Mouse (Mus musculus) liver, adult 2 months (tissue): ENCODE results near the gene Syndig1l. TPM values are rescaled to one million over a fixed set of nuclear protein-coding genes. Genes with fewer than 3 reads are reported as not detected.

Experiments
- DNase-seq: peaks from one replicate; pipeline ENCODE4 v3.0.0-alpha.2; 2011; ENCODE audit warnings: low read depth, low spot score; ENCODE audit errors: extremely low read depth
- H3K27ac ChIP-seq: fragments of 200-500 bp; replicated peaks from 2 replicates; pipeline ENCODE4 v1.5.1; 2012; ENCODE audit warnings: low read depth, mild to moderate bottlenecking, control low read depth, inconsistent platforms, low read length; ENCODE audit not compliant: insufficient read depth
- H3K27me3 ChIP-seq: fragments of 200-500 bp; 2 replicates; pipeline ENCODE4 v1.6.1; 2012; ENCODE audit warnings: mild to moderate bottlenecking, moderate library complexity, low read length, inconsistent platforms; ENCODE audit not compliant: control insufficient read depth, insufficient read depth
- H3K36me3 ChIP-seq: fragments of 200-500 bp; 2 replicates; pipeline ENCODE4 v1.6.1; 2012; ENCODE audit warnings: low read length, inconsistent platforms; ENCODE audit not compliant: control insufficient read depth, insufficient read depth
- H3K4me1 ChIP-seq: fragments of 200-500 bp; 2 replicates; pipeline ENCODE4 v1.6.1; 2011; ENCODE audit warnings: low read length; ENCODE audit not compliant: control insufficient read depth, insufficient read depth
- H3K4me3 ChIP-seq: fragments of 200-500 bp; 2 replicates; pipeline ENCODE4 v1.5.1; 2011; ENCODE audit warnings: low read depth, mild to moderate bottlenecking, control low read depth, low read length, moderate library complexity; ENCODE audit not compliant: insufficient read depth
- H3K79me2 ChIP-seq: fragments of 200-500 bp; 2 replicates; pipeline ENCODE4 v1.6.1; 2012; ENCODE audit warnings: inconsistent platforms, mild to moderate bottlenecking, low read length, moderate library complexity; ENCODE audit not compliant: control insufficient read depth, insufficient read depth
- H3K9ac ChIP-seq: fragments of 200-500 bp; 2 replicates; pipeline ENCODE4 v1.6.1; 2012; ENCODE audit warnings: low read depth, mild to moderate bottlenecking, control low read depth, inconsistent platforms, low read length
- CTCF ChIP-seq: fragments of 200-500 bp; IDR thresholded peaks from 2 replicates; pipeline ENCODE4 v1.5.1; 2011; ENCODE audit warnings: low read depth, low read length, control low read depth
- POLR2A ChIP-seq: fragments of 200-500 bp; IDR thresholded peaks from 2 replicates; pipeline ENCODE4 v1.6.1; 2011; ENCODE audit warnings: low read length, control low read depth; ENCODE audit not compliant: insufficient read depth; ENCODE audit errors: extremely low read depth
- WGBS: fragments of 180-500 bp; shearing (Covaris S2); methylation state at CpG from one replicate; pipeline ENCODE4 v1.1.7; 2018; 5-methylcytosine and 5-hydroxymethylcytosine counted together
- polyA plus RNA-seq: library from polyadenylated mRNA; depleted of rRNA; stranded (reverse); fragments of >200 nt; gene quantifications from 2 replicates; pipeline ENCODE4 v1.2.3, GENCODE M21; 2012
- total RNA-seq: library from RNA; depleted of rRNA; stranded (reverse); fragments of >200 nt; gene quantifications from 2 replicates; pipeline ENCODE4 v1.2.3, GENCODE M21; 2014

The Syndig1l gene
- total and polyA plus RNA-seq, 2 experiments, result not detected

DNA sequence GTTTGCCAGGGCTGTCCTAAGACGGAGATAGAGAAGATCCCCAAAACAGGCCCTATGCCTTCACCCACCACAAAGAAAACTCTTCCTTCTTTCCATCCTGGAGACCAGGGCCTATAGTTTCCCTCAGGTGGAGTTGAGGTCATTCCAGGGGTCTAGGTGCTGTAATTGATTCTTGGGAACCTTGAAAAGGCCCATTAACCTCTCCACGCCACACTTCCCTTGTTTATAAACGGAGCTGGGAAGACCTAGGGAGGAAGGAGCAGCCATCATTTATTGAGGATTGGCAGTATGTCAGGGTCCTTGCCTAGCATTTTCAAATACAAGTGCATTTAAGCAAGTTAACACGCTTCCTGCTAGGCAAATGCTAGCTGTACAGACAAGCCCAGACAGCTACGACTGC, 28.8 kb upstream of the Syndig1l start:
- H3K27ac ChIP-seq, result no peak overlapping the region
- H3K4me1 ChIP-seq, result no peaks in the 10 kb centered on the region
- no peaks in the 10 kb centered on the region for H3K27me3 ChIP-seq
- no peak for DNase-seq
- H3K36me3 ChIP-seq, result no peaks in the 10 kb centered on the region
- no peaks in the 10 kb centered on the region for H3K79me2 ChIP-seq
- no peak overlapping the region for H3K4me3 ChIP-seq
- 69% methylated on average over 5 of the region's 5 CpGs for WGBS
- TF ChIP-seq CTCF (no peak), POLR2A (no peak)
- H3K9ac ChIP-seq, result no peak overlapping the region

DNA sequence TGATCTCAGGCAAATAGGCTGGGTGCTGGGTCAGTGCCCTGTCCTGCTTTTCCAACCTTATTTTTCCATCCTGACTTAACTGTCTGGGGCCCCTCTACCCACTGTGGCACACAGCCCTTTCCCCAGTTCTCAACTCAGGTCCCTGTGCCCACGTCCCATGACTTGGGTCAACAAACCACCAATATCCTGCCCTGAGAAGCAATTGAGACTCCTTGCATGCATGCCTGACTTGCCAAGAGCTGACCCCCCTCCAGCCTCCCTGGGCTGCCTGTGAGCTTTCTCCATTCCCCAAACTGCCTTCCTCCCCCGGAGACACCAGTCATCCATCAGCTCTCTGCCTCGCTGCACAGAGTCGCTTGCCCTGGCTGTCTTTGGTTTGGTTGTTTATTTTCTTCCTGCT, 28.4 kb upstream of the Syndig1l start:
- H3K79me2 ChIP-seq, result no peaks in the 10 kb centered on the region
- no peak overlapping the region for H3K27ac ChIP-seq
- no peaks in the 10 kb centered on the region for H3K27me3 ChIP-seq
- H3K36me3 ChIP-seq, result no peaks in the 10 kb centered on the region
- no peaks in the 10 kb centered on the region for H3K4me1 ChIP-seq
- 55% methylated on average over 4 of the region's 4 CpGs for WGBS
- DNase-seq, result no peak
- H3K4me3 ChIP-seq, result no peak overlapping the region
- TF ChIP-seq POLR2A, result no peak
- no peak for TF ChIP-seq CTCF
- H3K9ac ChIP-seq, result no peak overlapping the region

DNA sequence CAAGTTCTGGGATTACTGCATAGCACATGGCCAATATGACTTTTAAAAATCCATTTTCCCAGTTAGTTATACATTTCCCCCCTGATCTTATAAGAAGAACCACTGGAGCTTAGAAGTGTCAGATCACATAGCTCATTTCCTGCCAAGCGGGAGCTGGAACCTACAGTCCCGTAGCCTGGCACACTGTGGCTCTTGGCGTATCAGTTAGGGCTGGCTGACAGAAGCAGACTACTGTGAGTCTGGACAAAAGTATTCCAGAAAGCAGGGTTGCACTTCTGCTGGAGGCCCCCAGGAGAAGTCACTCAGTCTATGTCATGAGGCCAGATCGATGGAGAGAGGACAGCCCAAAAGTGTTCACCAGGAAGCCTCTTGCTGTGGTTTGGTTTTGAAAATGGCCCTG, 27.8 kb upstream of the Syndig1l start:
- H3K36me3 ChIP-seq, result no peaks in the 10 kb centered on the region
- no peak overlapping the region for H3K27ac ChIP-seq
- TF ChIP-seq POLR2A (no peak), CTCF (no peak)
- no peak overlapping the region for H3K4me3 ChIP-seq
- no peaks in the 10 kb centered on the region for H3K27me3 ChIP-seq
- no peaks in the 10 kb centered on the region for H3K79me2 ChIP-seq
- no peak overlapping the region for H3K9ac ChIP-seq
- H3K4me1 ChIP-seq, result no peaks in the 10 kb centered on the region
- WGBS, result 82% methylated on average over 4 of the region's 4 CpGs
- DNase-seq, result no peak

DNA sequence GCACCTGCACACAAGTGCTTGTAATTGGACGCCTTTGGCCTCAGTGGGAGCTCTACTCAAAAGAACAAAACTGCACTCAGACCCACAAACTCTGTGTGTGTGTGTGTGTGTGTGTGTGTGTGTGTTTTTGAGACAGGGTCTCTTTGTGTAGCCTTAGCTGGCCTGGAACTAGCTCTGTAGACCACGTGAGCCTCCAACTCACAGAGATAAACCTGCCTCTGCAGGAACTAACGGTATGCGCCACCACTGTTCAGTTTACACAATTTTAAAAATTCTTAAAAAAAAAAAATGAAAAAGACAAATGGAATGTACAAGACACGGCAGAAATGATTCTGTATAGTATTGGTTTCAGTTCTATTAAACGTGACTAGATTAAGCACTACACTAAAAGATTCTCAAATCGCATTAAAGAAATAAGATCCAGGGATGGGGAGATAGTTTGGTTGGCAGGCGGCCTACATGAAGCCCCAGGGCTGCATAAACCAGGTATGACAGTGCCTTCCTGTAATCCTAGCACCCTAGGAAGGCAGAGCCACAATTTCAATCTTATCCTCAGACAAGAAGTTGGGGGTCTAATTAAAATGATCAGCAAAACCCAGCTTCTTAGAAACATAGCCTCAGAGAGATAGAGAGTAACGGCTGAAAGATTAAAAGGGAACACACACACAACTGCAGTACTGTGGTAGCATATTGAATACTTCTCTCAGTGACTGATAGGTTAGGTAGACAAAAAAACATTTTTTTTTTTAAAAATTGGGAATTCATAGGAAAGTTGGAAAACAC, 20.0 kb upstream of the Syndig1l start:
- no peaks in the 10 kb centered on the region for H3K4me1 ChIP-seq
- H3K27ac ChIP-seq, result no peak overlapping the region
- no peak overlapping the region for H3K4me3 ChIP-seq
- WGBS, result 86% methylated on average over 9 of the region's 9 CpGs
- no peaks in the 10 kb centered on the region for H3K36me3 ChIP-seq
- H3K79me2 ChIP-seq, result no peaks in the 10 kb centered on the region
- H3K9ac ChIP-seq, result no peak overlapping the region
- no peak for DNase-seq
- TF ChIP-seq CTCF (no peak), POLR2A (no peak)
- no peaks in the 10 kb centered on the region for H3K27me3 ChIP-seq

- H3K9ac ChIP-seq, result no peak overlapping the region
- H3K27ac ChIP-seq, result no peak overlapping the region
- DNase-seq, result no peak
- no peak overlapping the region for H3K4me3 ChIP-seq
- TF ChIP-seq CTCF (no peak), POLR2A (no peak)
- H3K36me3 ChIP-seq, result no peaks in the 10 kb centered on the region
- 85% methylated on average over 6 of the region's 6 CpGs for WGBS
- no peaks in the 10 kb centered on the region for H3K27me3 ChIP-seq
- H3K79me2 ChIP-seq, result no peaks in the 10 kb centered on the region
- H3K4me1 ChIP-seq, result no peaks in the 10 kb centered on the region
Measured at GRCm38 (mm10) chr12:84714578-84714977, 15.9 kb upstream of the Syndig1l start.

DNA sequence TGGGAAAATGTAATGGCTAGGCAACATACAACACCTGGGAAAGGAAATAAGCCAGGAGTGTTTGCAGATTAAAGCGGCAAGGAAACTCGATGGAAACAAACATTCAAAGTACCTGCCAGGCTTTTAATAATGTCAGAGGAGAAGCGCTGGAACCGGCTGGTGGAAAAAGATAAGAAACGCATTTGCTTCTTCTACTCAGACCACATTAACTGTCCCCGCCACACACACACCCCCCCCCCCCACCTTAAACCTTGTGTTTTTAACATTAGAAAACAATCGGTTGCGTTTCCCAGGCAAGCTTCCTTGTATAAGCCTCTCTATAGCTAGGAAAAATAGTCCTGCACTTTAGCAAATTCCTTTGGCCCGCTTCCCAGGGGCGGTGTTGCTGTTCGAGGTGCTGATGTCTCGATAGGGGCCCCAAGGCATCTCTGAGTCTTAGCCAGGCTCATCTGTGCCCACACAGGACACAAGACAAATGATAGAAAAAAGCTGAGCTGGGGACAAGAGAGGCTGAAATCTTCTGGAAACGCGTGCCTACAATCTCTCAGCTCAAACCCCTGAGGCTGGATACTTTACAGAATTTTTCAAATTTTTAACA, 11.3 kb upstream of the Syndig1l start:
- Histone ChIP-seq H3K36me3 (no peaks in the 10 kb centered on the region), H3K79me2 (no peaks in the 10 kb centered on the region), H3K4me3 (no peak overlapping the region), H3K27me3 (no peaks in the 10 kb centered on the region), H3K27ac (no peak overlapping the region), H3K4me1 (no peaks in the 10 kb centered on the region; the same call in 1 of the 2 replicates), H3K9ac (no peak overlapping the region)
- DNase-seq, result no peak
- WGBS, result 17% methylated on average over 14 of the region's 14 CpGs
- TF ChIP-seq CTCF, result no peak
- TF ChIP-seq POLR2A, result no peak
